In genomic region chr8:61488631-61489030, GRCm38 (mm10) we compare ENCODE assay signal across 9 mouse cellular contexts. TPM values are rescaled to one million over a fixed set of nuclear protein-coding genes. Genes with fewer than 3 reads are reported as not detected.
A peak's percentile ranks its signal among the peaks of the same experiment; 100 is the strongest.
DNase-seq lines count a peak whose midpoint lies in the region; ATAC-seq and TF ChIP-seq lines count a peak whose summit lies in the region.
"Had no signal": no experiment of that assay in that cellular context is flagged by ENCODE, and none has a peak within 500 bp of the region (broad histone marks: within the 10 kb centered on the region; RNA-seq: fewer than 3 reads in every experiment).

No protein-coding gene starts in this region.

- H3K79me2 ChIP-seq in heart, adult 2 months (replicated peaks; ENCODE audit: control insufficient read depth, insufficient read depth, low read length), result no peaks in the 10 kb centered on the region

- H3K9me3 ChIP-seq in G1E (replicated peaks), result no peaks in the 10 kb centered on the region
- H3K9me3 ChIP-seq in heart, postnatal 0 days (replicated peaks; ENCODE audit: control insufficient read depth, low read length), result no peaks in the 10 kb centered on the region
- H3K9me3 ChIP-seq in liver, postnatal 0 days (ENCODE audit: low read length), result no peaks in the 10 kb centered on the region

- no peak for TF ChIP-seq POLR2A in heart, adult 2 months (IDR thresholded peaks at IDR 0.05; ENCODE audit: insufficient read depth, low read depth, low read length)

- no peak overlapping the region for H3K27ac ChIP-seq in heart, adult 2 months
- no peak overlapping the region for H3K27ac ChIP-seq in heart, postnatal 0 days (ENCODE audit: low read depth)
- peak overlapping the region; percentile 97 for H3K27ac ChIP-seq in liver, postnatal 0 days (ENCODE audit: low read depth)

- no peak for TF ChIP-seq CTCF in heart, adult 2 months (IDR thresholded peaks at IDR 0.05)
- no peak for TF ChIP-seq CTCF in G1E (IDR thresholded peaks at IDR 0.05; ENCODE audit: low read depth, low read length)
- TF ChIP-seq CTCF in heart, postnatal 0 days (IDR thresholded peaks at IDR 0.05; ENCODE audit: low read depth), result no peak
- TF ChIP-seq CTCF in liver, postnatal 0 days (IDR thresholded peaks at IDR 0.05; ENCODE audit: low read depth), result no peak

- no peak for ATAC-seq in G1E (ENCODE audit: extremely low read depth, insufficient number of reproducible peaks, low FRiP score, poor library complexity, severe bottlenecking)
- no peak for ATAC-seq in heart, postnatal 0 days (ENCODE audit: insufficient read depth, low read depth)
- ATAC-seq in liver, postnatal 0 days, result no peak

- no peak for TF ChIP-seq EP300 in heart, adult 2 months (IDR thresholded peaks at IDR 0.05; ENCODE audit: insufficient read depth, low read depth, low read length)
- no peak for TF ChIP-seq EP300 in heart, postnatal 0 days (IDR thresholded peaks at IDR 0.05; ENCODE audit: low read depth)
- TF ChIP-seq EP300 in liver, postnatal 0 days (IDR thresholded peaks at IDR 0.05; ENCODE audit: low read depth), result no peak

- no peak for DNase-seq in heart, adult 2 months
- no peak for DNase-seq in heart, adult 9 months (ENCODE audit: low spot score in 2 of 2)
- DNase-seq in G1E (ENCODE audit: low spot score), result no peak
- DNase-seq in heart, postnatal 0 days (ENCODE audit: low spot score), result no peak
- no peak for DNase-seq in liver, postnatal 0 days
- DNase-seq in right cerebral cortex, postnatal 25 days, result no peak
- DNase-seq in kidney, postnatal 36 days, result no peak
- DNase-seq in testis, postnatal 10 days (ENCODE audit: low spot score), result no peak
- DNase-seq: gastrocnemius, postnatal 36 days had no signal

- H3K4me2 ChIP-seq in heart, postnatal 0 days (ENCODE audit: low read depth, low read length), result peak overlapping the region; percentile 70
- peak overlapping the region; percentile 82 for H3K4me2 ChIP-seq in liver, postnatal 0 days (ENCODE audit: low read depth, low read length)

- H3K27me3 ChIP-seq in heart, adult 2 months (ENCODE audit: control insufficient read depth, insufficient read depth, low read length), result no peaks in the 10 kb centered on the region
- H3K27me3 ChIP-seq in G1E (ENCODE audit: insufficient read depth, low read length), result no peaks in the 10 kb centered on the region
- H3K27me3 ChIP-seq in heart, postnatal 0 days (ENCODE audit: control insufficient read depth, insufficient read depth, low read length), result no peaks in the 10 kb centered on the region
- H3K27me3 ChIP-seq in liver, postnatal 0 days (ENCODE audit: insufficient read depth, low read length), result no peaks in the 10 kb centered on the region

- WGBS in heart, adult 2 months, result 94% methylated on average over 8 of the region's 8 CpGs
- WGBS in heart, postnatal 0 days, result 87% methylated on average over 8 of the region's 8 CpGs
- WGBS in liver, postnatal 0 days (ENCODE audit: insufficient replicate concordance), result 89% methylated on average over 8 of the region's 8 CpGs

- H3K9ac ChIP-seq in heart, adult 2 months (ENCODE audit: low read depth, low read length), result no peak overlapping the region
- peak overlapping the region; percentile 80 for H3K9ac ChIP-seq in heart, postnatal 0 days (replicated peaks; ENCODE audit: low read depth, low read length)
- no peak overlapping the region for H3K9ac ChIP-seq in liver, postnatal 0 days (replicated peaks)

- H3K36me3 ChIP-seq in heart, adult 2 months (ENCODE audit: control insufficient read depth, insufficient read depth, low read length), result no peaks in the 10 kb centered on the region
- H3K36me3 ChIP-seq in G1E (replicated peaks), result peaks cover 29% of the 10 kb centered on the region
- H3K36me3 ChIP-seq in heart, postnatal 0 days (replicated peaks; ENCODE audit: control insufficient read depth, insufficient read depth, low read length), result peaks cover 21% of the 10 kb centered on the region
- H3K36me3 ChIP-seq in liver, postnatal 0 days (replicated peaks; ENCODE audit: insufficient read depth, low read length), result peaks cover 10% of the 10 kb centered on the region; the same call in 1 of the 2 replicates

- peaks cover 4% of the 10 kb centered on the region for H3K4me1 ChIP-seq in heart, adult 2 months (ENCODE audit: control insufficient read depth, insufficient read depth, low read length)
- peaks cover 11% of the 10 kb centered on the region for H3K4me1 ChIP-seq in G1E (ENCODE audit: insufficient read depth, low read depth, low read length)
- peaks cover 3% of the 10 kb centered on the region; the same call in 1 of the 2 replicates for H3K4me1 ChIP-seq in heart, postnatal 0 days (ENCODE audit: control insufficient read depth, insufficient read depth)
- H3K4me1 ChIP-seq in liver, postnatal 0 days (ENCODE audit: insufficient read depth), result peaks cover 4% of the 10 kb centered on the region

- H3K4me3 ChIP-seq in heart, adult 2 months, result peak overlapping the region; percentile 81; the same call in 1 of the 2 replicates
- peak overlapping the region; percentile 75; the same call in 1 of the 2 replicates for H3K4me3 ChIP-seq in G1E (ENCODE audit: low read depth, low read length)
- peak overlapping the region; percentile 65 for H3K4me3 ChIP-seq in heart, postnatal 0 days (ENCODE audit: low read depth, low read length)
- H3K4me3 ChIP-seq in liver, postnatal 0 days (ENCODE audit: low read depth, low read length), result peak overlapping the region; percentile 73

- intact Hi-C loops in heart, adult 2 months (cut with DNase I), result loop anchor here (1.0 to 5.0 kb wide), 3 partner anchors 28 to 506 kb away; partner anchors contain the start of genes Clcn3 and Sh3rf1

RNA-seq across cellular contexts. Expression of gene Cbr4, which starts 1.1 kb away (rescaled TPM):
- 10 to 100 TPM; 70.8 to 77.2 TPM for total RNA-seq in heart, adult 2 months (2021)
- 25.8 and 55.0 TPM in 2 replicates for polyA plus RNA-seq in heart, adult 2 months (2012; rRNA removed)
- total RNA-seq in G1E (2014; fragmentation: Nextera tagmentation) (35.6 and 44.2 TPM in 2 replicates), G1E (2017) (68.3 and 84.7 TPM in 2 replicates)
- polyA plus RNA-seq in G1E (2012), result 1.3 and 1.7 TPM in 2 replicates
- 31.0 and 74.6 TPM in 2 replicates for total RNA-seq in heart, postnatal 0 days (2014; rRNA removed; ENCODE audit: low replicate concordance)
- polyA plus RNA-seq in heart, postnatal 0 days (2015; fragmentation: Nextera tagmentation; extraction: Ambion mirVana), result 86.2 and 86.5 TPM in 2 replicates
- polyA plus RNA-seq in liver, postnatal 0 days (2015; fragmentation: Nextera tagmentation; extraction: Ambion mirVana), result 54.8 and 56.9 TPM in 2 replicates
